28 mouse cellular contexts compared by ENCODE assay signal in the genomic region with DNA sequence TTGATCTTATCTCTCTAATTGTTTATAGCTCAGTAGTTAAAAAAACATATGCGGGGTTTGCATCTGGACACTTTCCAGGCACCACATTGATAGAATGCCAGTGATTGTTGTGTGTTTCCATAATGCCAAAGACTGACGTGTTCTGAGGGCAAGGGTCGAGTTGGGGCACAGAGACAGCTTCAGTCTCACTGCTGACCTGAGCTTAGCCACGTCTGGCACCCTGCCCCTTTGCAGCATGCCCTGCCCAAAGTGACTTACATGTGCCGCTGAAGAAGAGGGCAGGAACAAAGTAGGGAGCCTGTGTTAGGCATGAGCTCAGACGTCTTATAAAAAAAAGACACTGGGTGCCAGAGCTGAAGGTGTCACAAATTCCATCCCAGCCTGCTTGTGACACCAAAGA. TPM values are rescaled to one million over a fixed set of nuclear protein-coding genes. Genes with fewer than 3 reads are reported as not detected.
A peak's percentile ranks its signal among the peaks of the same experiment; 100 is the strongest.
DNase-seq lines count a peak whose midpoint lies in the region; ATAC-seq and TF ChIP-seq lines count a peak whose summit lies in the region.
"Had no signal": no experiment of that assay in that cellular context is flagged by ENCODE, and none has a peak within 500 bp of the region (broad histone marks: within the 10 kb centered on the region; RNA-seq: fewer than 3 reads in every experiment).

No protein-coding gene starts in this region.

- H3K9me3 ChIP-seq in liver, postnatal 0 days (ENCODE audit: low read length): peaks cover 3% of the 10 kb centered on the region; the same call in 1 of the 2 replicates
- H3K9me3 ChIP-seq in lung, embryonic 14.5 days (ENCODE audit: low read depth, low read length): no peaks in the 10 kb centered on the region
- H3K9me3 ChIP-seq: forebrain, embryonic 10.5 days; limb, embryonic 13.5 days had no signal

- no peak overlapping the region for H3K9ac ChIP-seq in liver, adult 2 months (ENCODE audit: low read depth, low read length)
- no peak overlapping the region for H3K9ac ChIP-seq in liver, postnatal 0 days (replicated peaks)
- no peak overlapping the region for H3K9ac ChIP-seq in lung, embryonic 14.5 days
- H3K9ac ChIP-seq: heart, embryonic 13.5 days; limb, embryonic 13.5 days; liver, embryonic 14.5 days; midbrain, embryonic 13.5 days had no signal

- H3K36me3 ChIP-seq in liver, adult 2 months (ENCODE audit: control insufficient read depth, insufficient read depth, low read length): no peaks in the 10 kb centered on the region
- no peaks in the 10 kb centered on the region for H3K36me3 ChIP-seq in liver, postnatal 0 days (replicated peaks; ENCODE audit: insufficient read depth, low read length)
- H3K36me3 ChIP-seq in lung, embryonic 14.5 days (ENCODE audit: insufficient read depth): no peaks in the 10 kb centered on the region
- H3K36me3 ChIP-seq: forebrain, embryonic 10.5 days; heart, embryonic 13.5 days; limb, embryonic 13.5 days; midbrain, embryonic 13.5 days had no signal

- TF ChIP-seq CTCF in liver, adult 2 months (IDR thresholded peaks at IDR 0.05; ENCODE audit: low read depth, low read length): no peak
- no peak for TF ChIP-seq CTCF in liver, postnatal 0 days (IDR thresholded peaks at IDR 0.05; ENCODE audit: low read depth)
- TF ChIP-seq CTCF in lung, embryonic 14.5 days (IDR thresholded peaks at IDR 0.05; ENCODE audit: low read depth): no peak

- TF ChIP-seq POLR2A in liver, adult 2 months (IDR thresholded peaks at IDR 0.05; ENCODE audit: extremely low read depth, insufficient read depth, low read length): no peak

- intact Hi-C loops in heart, postnatal 10 days (cut with DNase I): no loop called here

- no peak for TF ChIP-seq EP300 in liver, postnatal 0 days (IDR thresholded peaks at IDR 0.05; ENCODE audit: low read depth)

- H3K4me2 ChIP-seq in liver, postnatal 0 days (ENCODE audit: low read depth, low read length): no peak overlapping the region
- no peak overlapping the region for H3K4me2 ChIP-seq in lung, embryonic 14.5 days
- H3K4me2 ChIP-seq: heart, embryonic 13.5 days; limb, embryonic 13.5 days; midbrain, embryonic 13.5 days had no signal

- 18% methylated on average over 6 of the region's 6 CpGs for WGBS in liver, adult 2 months
- WGBS in liver, postnatal 0 days (ENCODE audit: insufficient replicate concordance): 59% methylated on average over 6 of the region's 6 CpGs
- 30% methylated on average over 6 of the region's 6 CpGs for WGBS in lung, embryonic 14.5 days

- peak; percentile 33 to 38 for DNase-seq in heart, postnatal 10 days
- no peak for DNase-seq in heart, adult 9 months (ENCODE audit: low spot score in 2 of 2)
- DNase-seq in liver, adult 2 months (ENCODE audit: extremely low read depth, low read depth, low spot score): peak; percentile 82
- DNase-seq in liver, postnatal 0 days: no peak
- DNase-seq in lung, embryonic 14.5 days: peak; percentile 40
- DNase-seq in lung, postnatal 4 days: peak; percentile 67 to 78
- no peak for DNase-seq in layer of hippocampus, adult 8-10 months (ENCODE audit: low spot score in 2 of 2)
- no peak for DNase-seq in spleen, adult 18-20 months
- DNase-seq: adrenal gland, postnatal 25 days; cerebellum, adult 18-20 months; thymus, adult 18-20 months; thymus, postnatal 4 days had no signal

- H3K4me1 ChIP-seq in liver, adult 2 months (ENCODE audit: control insufficient read depth, insufficient read depth, low read length): no peaks in the 10 kb centered on the region
- H3K4me1 ChIP-seq in liver, postnatal 0 days (ENCODE audit: insufficient read depth): no peaks in the 10 kb centered on the region
- H3K4me1 ChIP-seq in lung, embryonic 14.5 days (ENCODE audit: insufficient read depth): 0 out of 2 replicates have a peak, but pooled peaks cover 4% of the 10 kb centered on the region
- H3K4me1 ChIP-seq: forebrain, embryonic 10.5 days; midbrain, embryonic 13.5 days had no signal

- H3K27me3 ChIP-seq in liver, adult 2 months (ENCODE audit: control insufficient read depth, insufficient read depth, low read length): no peaks in the 10 kb centered on the region
- H3K27me3 ChIP-seq in liver, postnatal 0 days (ENCODE audit: insufficient read depth, low read length): no peaks in the 10 kb centered on the region
- H3K27me3 ChIP-seq in lung, embryonic 14.5 days (ENCODE audit: insufficient read depth, low read length): no peaks in the 10 kb centered on the region
- H3K27me3 ChIP-seq: heart, embryonic 13.5 days; limb, embryonic 13.5 days; midbrain, embryonic 13.5 days; Patski had no signal

- H3K79me2 ChIP-seq in liver, adult 2 months (ENCODE audit: control insufficient read depth, insufficient read depth, low read length): no peaks in the 10 kb centered on the region

- H3K4me3 ChIP-seq in liver, adult 2 months (ENCODE audit: insufficient read depth, low read depth, low read length): no peak overlapping the region
- no peak overlapping the region for H3K4me3 ChIP-seq in liver, postnatal 0 days (ENCODE audit: low read depth, low read length)
- no peak overlapping the region for H3K4me3 ChIP-seq in lung, embryonic 14.5 days (ENCODE audit: low read depth, low read length)
- H3K4me3 ChIP-seq: forebrain, embryonic 10.5 days; heart, embryonic 13.5 days; limb, embryonic 13.5 days; midbrain, embryonic 13.5 days had no signal

- no peak overlapping the region for H3K27ac ChIP-seq in liver, adult 2 months (replicated peaks; ENCODE audit: insufficient read depth, low read depth, low read length)
- no peak overlapping the region for H3K27ac ChIP-seq in liver, postnatal 0 days (ENCODE audit: low read depth)
- H3K27ac ChIP-seq in lung, embryonic 14.5 days (ENCODE audit: low read depth): no peak overlapping the region
- H3K27ac ChIP-seq: forebrain, embryonic 10.5 days; heart, embryonic 13.5 days; limb, embryonic 13.5 days; liver, embryonic 14.5 days; midbrain, embryonic 13.5 days had no signal

- no peak for ATAC-seq in liver, postnatal 0 days
- peak; percentile 56; the same call in 1 of the 2 replicates for ATAC-seq in lung, embryonic 14.5 days (ENCODE audit: insufficient read depth)
- ATAC-seq: midbrain, embryonic 13.5 days; Patski had no signal

RNA-seq across cellular contexts. Expression of a gene that starts 14.7 kb away (rescaled TPM):
- total RNA-seq in heart, postnatal 10 days (2021): under 1 TPM; 0.27 to 0.38 TPM
- total RNA-seq in liver, adult 2 months (2014; rRNA removed): not detected in 2 replicates
- not detected in 2 replicates for polyA plus RNA-seq in liver, adult 2 months (2012; rRNA removed)
- polyA plus RNA-seq in liver, postnatal 0 days (2015; fragmentation: Nextera tagmentation; extraction: Ambion mirVana): not detected in 2 replicates
- not detected in 2 replicates for polyA plus RNA-seq in lung, embryonic 14.5 days (2014; fragmentation: Nextera tagmentation; extraction: Ambion mirVana)
- total RNA-seq in layer of hippocampus, adult 8-10 months (2022): not detected
- total RNA-seq: adrenal gland, postnatal 25 days; gastrocnemius, adult 18-20 months; gastrocnemius, postnatal 4 days; layer of hippocampus, postnatal 14 days; left cerebral cortex, postnatal 14 days; megakaryocyte, adult 5-6 weeks had no signal
- polyA plus RNA-seq: forebrain, embryonic 10.5 days; heart, embryonic 13.5 days; hindbrain, embryonic 11.5 days; limb, embryonic 13.5 days; liver, embryonic 14.5 days; midbrain, embryonic 13.5 days; neural tube, embryonic 14.5 days; Patski; spleen, adult 2 months; stomach, embryonic 14.5 days had no signal

RNA-seq across cellular contexts. Expression of a gene that starts 16.1 kb away (rescaled TPM):
- 1 to 10 TPM; 1.5 TPM for total RNA-seq in heart, postnatal 10 days (2021)
- not detected in 2 replicates for total RNA-seq in liver, adult 2 months (2014; rRNA removed)
- polyA plus RNA-seq in liver, adult 2 months (2012; rRNA removed): not detected in 2 replicates
- not detected in 2 replicates for polyA plus RNA-seq in liver, postnatal 0 days (2015; fragmentation: Nextera tagmentation; extraction: Ambion mirVana)
- 0.29 and 1.0 TPM in 2 replicates for polyA plus RNA-seq in lung, embryonic 14.5 days (2014; fragmentation: Nextera tagmentation; extraction: Ambion mirVana)
- 1 to 10 TPM; 1.2 to 2.2 (median 1.9) TPM for total RNA-seq in layer of hippocampus, adult 8-10 months (2022)
- total RNA-seq: gastrocnemius, adult 18-20 months; megakaryocyte, adult 5-6 weeks had no signal
- polyA plus RNA-seq: C2C12; hindbrain, embryonic 11.5 days; Patski had no signal

Comparison
In these comparisons a context has a peak if more than half of its experiments do, and no peak if none do; other contexts are left out.
1. DNase-seq: peak in heart, postnatal 10 days (2 of 2), liver, adult 2 months (single experiment), lung, embryonic 14.5 days (single experiment) and lung, postnatal 4 days (2 of 2); none in heart, adult 9 months (0 of 2), liver, postnatal 0 days (single experiment), layer of hippocampus, adult 8-10 months (0 of 2) and spleen, adult 18-20 months (0 of 2).